Mouse (Mus musculus): ENCODE measurements around the gene Kank1. TPM values are rescaled to one million over a fixed set of nuclear protein-coding genes. Genes with fewer than 3 reads are reported as not detected.

Gene Kank1
- polyA plus RNA-seq, 1 experiment, result not detected

GRCm38 (mm10) chr19:25340630-25341620 is 104.2 kb downstream of the Kank1 start:
- Histone ChIP-seq H3K27ac (ENCODE audit: insufficient read depth, low read depth, low read length) (no peak overlapping the region), H3K4me3 (ENCODE audit: insufficient read depth, low read depth, low read length) (no peak overlapping the region), H3K4me1 (ENCODE audit: control insufficient read depth, insufficient read depth, low read length) (peaks cover 6% of the 10 kb centered on the region)
- WGBS, result 34% methylated on average over 11 of the region's 11 CpGs
- TF ChIP-seq CTCF (IDR thresholded peaks at IDR 0.05; ENCODE audit: insufficient read depth, low read depth, low read length) (0 out of 2 replicates have a peak, but pooled peaks have one; percentile 23), POLR2A (IDR thresholded peaks at IDR 0.05; ENCODE audit: insufficient read depth, low read depth, low read length) (no peak)

DNA sequence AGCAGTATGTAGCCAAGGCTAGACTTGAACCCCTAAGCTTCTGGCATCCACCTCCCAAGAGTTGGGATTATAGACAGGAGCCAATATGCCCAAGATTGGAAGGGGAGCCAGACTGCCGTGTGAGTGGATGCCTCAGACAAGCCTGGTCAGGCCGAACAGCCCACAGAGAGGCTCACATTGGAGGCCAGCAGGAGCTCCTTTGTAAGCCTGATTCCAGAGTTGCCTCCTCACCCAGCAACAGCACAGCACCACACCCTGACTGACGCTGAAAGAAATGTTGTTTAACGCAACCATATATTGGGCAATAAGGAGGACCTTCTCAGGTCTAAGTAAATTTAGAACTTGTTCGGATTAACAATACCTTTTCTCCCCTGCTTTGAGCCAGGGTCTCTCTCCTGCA is 105.3 kb downstream of the Kank1 start:
- no peak overlapping the region for H3K4me3 ChIP-seq (ENCODE audit: insufficient read depth, low read depth, low read length)
- H3K27ac ChIP-seq (ENCODE audit: insufficient read depth, low read depth, low read length), result no peak overlapping the region
- no peak for TF ChIP-seq POLR2A (IDR thresholded peaks at IDR 0.05; ENCODE audit: insufficient read depth, low read depth, low read length)
- TF ChIP-seq CTCF (IDR thresholded peaks at IDR 0.05; ENCODE audit: insufficient read depth, low read depth, low read length), result no peak
- peaks cover 6% of the 10 kb centered on the region for H3K4me1 ChIP-seq (ENCODE audit: control insufficient read depth, insufficient read depth, low read length)
- WGBS, result 96% methylated on average over 5 of the region's 5 CpGs

DNA sequence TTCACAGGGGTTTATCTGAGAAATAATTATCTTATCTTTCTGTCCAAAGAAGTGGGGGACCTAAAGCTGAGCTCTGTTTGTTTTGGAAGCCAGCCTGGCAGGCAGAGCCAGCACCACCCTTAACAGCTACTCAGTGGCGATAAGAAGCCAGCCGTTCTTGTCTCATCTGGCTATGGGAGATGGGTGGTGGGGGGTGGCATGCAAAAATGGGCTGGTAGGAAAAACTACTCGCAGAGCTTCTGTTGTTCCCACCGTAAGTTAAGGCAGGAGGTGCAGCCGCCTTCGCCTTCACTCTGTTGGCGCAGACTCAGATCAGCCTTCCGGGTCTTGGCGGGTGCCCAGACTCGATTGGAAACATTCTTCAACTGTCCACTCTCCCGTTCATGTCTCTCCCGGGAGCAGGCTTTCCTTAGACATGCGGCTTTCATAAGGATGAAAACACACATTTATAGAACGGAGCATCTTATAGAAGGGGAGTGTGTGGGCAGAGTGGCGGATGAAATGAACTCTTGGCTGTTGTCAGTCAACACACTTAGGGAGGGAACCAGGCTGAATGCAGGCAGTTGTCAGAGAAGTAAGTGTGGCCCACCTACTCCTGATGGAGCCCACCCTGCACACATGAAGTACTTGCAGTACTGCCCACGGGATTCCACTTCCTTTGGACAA is 107.0 kb downstream of the Kank1 start:
- WGBS, result 35% methylated on average over 16 of the region's 16 CpGs

GRCm38 (mm10) chr19:25344371-25344770 is 107.6 kb downstream of the Kank1 start:
- Histone ChIP-seq H3K27ac (ENCODE audit: insufficient read depth, low read depth, low read length) (no peak overlapping the region), H3K4me1 (ENCODE audit: control insufficient read depth, insufficient read depth, low read length) (peaks cover 6% of the 10 kb centered on the region), H3K4me3 (ENCODE audit: insufficient read depth, low read depth, low read length) (no peak overlapping the region)
- no peak for TF ChIP-seq CTCF (IDR thresholded peaks at IDR 0.05; ENCODE audit: insufficient read depth, low read depth, low read length)
- no peak for TF ChIP-seq POLR2A (IDR thresholded peaks at IDR 0.05; ENCODE audit: insufficient read depth, low read depth, low read length)
- WGBS, result 58% methylated on average over 6 of the region's 6 CpGs

More for the DNA sequence above, 107.0 kb downstream of the Kank1 start:
- Histone ChIP-seq H3K27ac (ENCODE audit: insufficient read depth, low read depth, low read length) (no peak overlapping the region), H3K4me3 (ENCODE audit: insufficient read depth, low read depth, low read length) (peak overlapping the region; percentile 22), H3K4me1 (ENCODE audit: control insufficient read depth, insufficient read depth, low read length) (peaks cover 6% of the 10 kb centered on the region)
- TF ChIP-seq CTCF (IDR thresholded peaks at IDR 0.05; ENCODE audit: insufficient read depth, low read depth, low read length) (no peak), POLR2A (IDR thresholded peaks at IDR 0.05; ENCODE audit: insufficient read depth, low read depth, low read length) (no peak)

DNA sequence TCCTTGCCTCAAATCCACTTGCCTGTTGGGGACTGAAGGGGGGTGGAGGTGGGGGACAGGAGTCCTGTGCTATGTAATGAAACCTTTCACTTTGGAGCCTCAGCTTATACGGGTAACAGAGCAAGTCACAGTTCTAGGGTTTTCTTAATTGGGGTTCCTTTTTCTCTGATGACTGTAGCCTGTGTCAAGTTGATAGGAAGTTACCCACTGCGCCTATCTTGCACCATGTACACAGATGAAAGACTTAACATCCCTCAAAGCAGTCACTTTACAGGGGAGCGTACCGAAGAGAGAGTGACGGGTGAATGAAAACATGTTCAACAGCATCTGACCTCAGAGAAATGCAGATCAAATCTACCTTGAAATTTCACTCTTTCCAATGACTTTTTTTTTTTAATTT is 109.2 kb downstream of the Kank1 start:
- TF ChIP-seq POLR2A (IDR thresholded peaks at IDR 0.05; ENCODE audit: insufficient read depth, low read depth, low read length), result no peak
- no peak for TF ChIP-seq CTCF (IDR thresholded peaks at IDR 0.05; ENCODE audit: insufficient read depth, low read depth, low read length)
- no peak overlapping the region for H3K27ac ChIP-seq (ENCODE audit: insufficient read depth, low read depth, low read length)
- 93% methylated on average over 5 of the region's 5 CpGs for WGBS

DNA sequence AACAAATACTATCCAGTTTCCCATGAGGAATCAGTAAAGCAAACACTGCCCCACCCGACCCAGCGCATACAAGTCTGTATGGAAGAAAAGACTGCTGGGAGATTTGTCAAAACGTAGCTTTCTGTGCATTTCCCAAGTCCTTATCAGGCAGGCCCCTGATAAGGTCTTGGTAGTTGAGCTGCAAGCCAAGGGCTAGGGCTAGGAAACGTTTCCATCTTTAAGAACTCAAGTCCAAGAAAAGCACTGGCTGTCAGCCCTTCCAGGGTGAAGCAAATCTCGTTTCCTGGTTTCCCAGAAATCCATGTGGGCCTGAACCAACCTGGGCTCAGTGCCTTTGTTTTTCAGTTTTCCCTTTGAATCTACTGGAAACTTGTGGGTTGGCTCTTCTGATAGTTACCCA is 110.7 kb downstream of the Kank1 start:
- TF ChIP-seq POLR2A (IDR thresholded peaks at IDR 0.05; ENCODE audit: insufficient read depth, low read depth, low read length), result no peak
- TF ChIP-seq CTCF (IDR thresholded peaks at IDR 0.05; ENCODE audit: insufficient read depth, low read depth, low read length), result no peak
- WGBS, result 77% methylated on average over 5 of the region's 5 CpGs
- Histone ChIP-seq H3K27ac (ENCODE audit: insufficient read depth, low read depth, low read length) (no peak overlapping the region), H3K4me3 (ENCODE audit: insufficient read depth, low read depth, low read length) (no peak overlapping the region), H3K4me1 (ENCODE audit: control insufficient read depth, insufficient read depth, low read length) (peaks cover 20% of the 10 kb centered on the region)

More for the DNA sequence above, 109.2 kb downstream of the Kank1 start:
- peaks cover 11% of the 10 kb centered on the region for H3K4me1 ChIP-seq (ENCODE audit: control insufficient read depth, insufficient read depth, low read length)
- H3K4me3 ChIP-seq (ENCODE audit: insufficient read depth, low read depth, low read length), result no peak overlapping the region

- Histone ChIP-seq H3K4me3 (ENCODE audit: insufficient read depth, low read depth, low read length) (no peak overlapping the region), H3K27ac (ENCODE audit: insufficient read depth, low read depth, low read length) (peak overlapping the region; percentile 40; the same call in 1 of the 2 replicates), H3K4me1 (ENCODE audit: control insufficient read depth, insufficient read depth, low read length) (peaks cover 24% of the 10 kb centered on the region)
- TF ChIP-seq CTCF (IDR thresholded peaks at IDR 0.05; ENCODE audit: insufficient read depth, low read depth, low read length), result no peak
- TF ChIP-seq POLR2A (IDR thresholded peaks at IDR 0.05; ENCODE audit: insufficient read depth, low read depth, low read length), result no peak
- WGBS, result 49% methylated on average over 15 of the region's 15 CpGs
Measured at GRCm38 (mm10) chr19:25351257-25351955, 114.6 kb downstream of the Kank1 start.

- TF ChIP-seq POLR2A (IDR thresholded peaks at IDR 0.05; ENCODE audit: insufficient read depth, low read depth, low read length) (no peak), CTCF (IDR thresholded peaks at IDR 0.05; ENCODE audit: insufficient read depth, low read depth, low read length) (no peak)
- Histone ChIP-seq H3K4me1 (ENCODE audit: control insufficient read depth, insufficient read depth, low read length) (peaks cover 31% of the 10 kb centered on the region), H3K27ac (ENCODE audit: insufficient read depth, low read depth, low read length) (no peak overlapping the region), H3K4me3 (ENCODE audit: insufficient read depth, low read depth, low read length) (no peak overlapping the region)
- 76% methylated on average over 11 of the region's 11 CpGs for WGBS
Measured at GRCm38 (mm10) chr19:25357094-25357493, 120.3 kb downstream of the Kank1 start.

All from olfactory bulb, adult 2 months (tissue).